Mouse (Mus musculus): ENCODE measurements at regions not wholly inside any gene's neighbourhood (a gene's known extent, or its start where the extent isn't known, plus 50 kb on each side); places are given as distances from the start of the nearest gene placed in this dataset.
A peak's percentile ranks its signal among the peaks of the same experiment; 100 is the strongest.

- no peaks in the 10 kb centered on the region for H3K9me3 ChIP-seq (ENCODE audit: control insufficient read depth, insufficient read depth, low read depth, low read length)
- H3K27ac ChIP-seq (ENCODE audit: insufficient read depth, low read depth, low read length, poor library complexity, severe bottlenecking), result no peak overlapping the region
- DNase-seq (ENCODE audit: low read depth, low spot score), result no peak
- no peak overlapping the region for H3K4me3 ChIP-seq (ENCODE audit: insufficient read depth in 1 of 2, low read depth in 1 of 2, low read length in 2 of 2, poor library complexity in 1 of 2, severe bottlenecking in 1 of 2)
- in situ Hi-C loops (cut with MboI; ENCODE audit: low sequenced_read_pairs in 2 of 2, unreplicated experiment in 2 of 2), result no loop called here
- H3K9ac ChIP-seq (ENCODE audit: insufficient read depth, low read depth, low read length, poor library complexity, severe bottlenecking), result no peak overlapping the region
- no peaks in the 10 kb centered on the region for H3K36me3 ChIP-seq (ENCODE audit: control insufficient read depth, insufficient read depth, low read length, poor library complexity, severe bottlenecking)
- no peaks in the 10 kb centered on the region for H3K4me1 ChIP-seq (ENCODE audit: control insufficient read depth in 2 of 2, insufficient read depth in 2 of 2, low read length in 2 of 2, poor library complexity in 1 of 2)
- TF ChIP-seq ZC3H11A (IDR thresholded peaks at IDR 0.05; ENCODE audit: borderline replicate concordance, low read depth, low read length) (no peak), HCFC1 (IDR thresholded peaks at IDR 0.05; ENCODE audit: borderline replicate concordance, insufficient read depth, low read length) (no peak), ZNF384 (IDR thresholded peaks at IDR 0.05; ENCODE audit: low read depth, low read length) (no peak), MAFK (IDR thresholded peaks at IDR 0.05; ENCODE audit: insufficient read depth, low read depth, low read length) (no peak), CHD2 (IDR thresholded peaks at IDR 0.05; ENCODE audit: low read depth, low read length) (no peak)
Observed at GRCm38 (mm10) chr7:40372713-40373112, 525.4 kb upstream of the Vstm2b start.

DNA sequence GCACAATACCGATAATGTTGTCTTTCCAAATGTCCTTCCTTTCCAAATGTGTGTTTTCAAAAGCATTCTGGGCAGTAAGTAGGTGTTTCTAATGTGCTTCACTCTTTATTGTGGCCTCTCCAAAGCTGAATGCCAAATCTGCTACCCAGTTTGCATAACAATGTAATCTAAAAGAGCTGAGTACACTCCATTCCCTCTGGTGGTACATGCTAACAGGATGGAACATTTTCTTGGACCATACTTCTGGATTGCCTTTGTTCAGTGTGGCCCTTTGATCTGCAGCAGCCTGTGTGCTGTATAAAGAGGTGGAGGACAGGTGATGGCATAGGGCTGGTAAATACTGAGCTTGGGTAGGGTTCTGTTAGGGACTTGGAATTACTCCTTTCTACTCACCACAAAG is 520.3 kb upstream of the Vstm2b start:
- in situ Hi-C loops (cut with MboI; ENCODE audit: low sequenced_read_pairs in 2 of 2, unreplicated experiment in 2 of 2), result no loop called here
- Histone ChIP-seq H3K36me3 (ENCODE audit: control insufficient read depth, insufficient read depth, low read length, poor library complexity, severe bottlenecking) (no peaks in the 10 kb centered on the region), H3K9me3 (ENCODE audit: control insufficient read depth, insufficient read depth, low read depth, low read length) (no peaks in the 10 kb centered on the region), H3K4me3 (ENCODE audit: insufficient read depth in 1 of 2, low read depth in 1 of 2, low read length in 2 of 2, poor library complexity in 1 of 2, severe bottlenecking in 1 of 2) (no peak overlapping the region), H3K9ac (ENCODE audit: insufficient read depth, low read depth, low read length, poor library complexity, severe bottlenecking) (no peak overlapping the region), H3K27ac (ENCODE audit: insufficient read depth, low read depth, low read length, poor library complexity, severe bottlenecking) (no peak overlapping the region), H3K4me1 (ENCODE audit: control insufficient read depth in 2 of 2, insufficient read depth in 2 of 2, low read length in 2 of 2, poor library complexity in 1 of 2) (no peaks in the 10 kb centered on the region)
- no peak for DNase-seq (ENCODE audit: low read depth, low spot score)
- no peak for TF ChIP-seq ZC3H11A (IDR thresholded peaks at IDR 0.05; ENCODE audit: borderline replicate concordance, low read depth, low read length)
- TF ChIP-seq ZNF384 (IDR thresholded peaks at IDR 0.05; ENCODE audit: low read depth, low read length), result no peak
- TF ChIP-seq CHD2 (IDR thresholded peaks at IDR 0.05; ENCODE audit: low read depth, low read length), result no peak
- TF ChIP-seq HCFC1 (IDR thresholded peaks at IDR 0.05; ENCODE audit: borderline replicate concordance, insufficient read depth, low read length), result no peak
- no peak for TF ChIP-seq MAFK (IDR thresholded peaks at IDR 0.05; ENCODE audit: insufficient read depth, low read depth, low read length)

DNA sequence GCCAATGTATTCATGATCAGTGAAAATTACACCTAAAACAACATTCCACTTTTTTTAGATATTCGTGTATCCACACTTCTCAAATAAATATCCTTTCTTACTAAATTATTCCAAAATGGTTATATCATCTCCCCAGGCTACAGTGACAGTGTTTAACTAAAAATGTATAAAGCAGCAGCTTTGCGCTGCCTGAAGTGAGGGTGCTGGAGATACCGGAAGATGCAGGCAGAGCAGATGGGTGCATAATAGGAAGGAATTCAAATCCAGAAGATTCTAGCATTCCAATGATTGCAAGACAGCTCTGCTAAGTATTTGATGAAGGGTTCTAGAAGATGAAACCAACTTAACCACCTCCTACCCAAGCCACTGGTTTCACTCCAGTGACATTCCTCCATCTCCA is 516.9 kb upstream of the Vstm2b start:
- DNase-seq (ENCODE audit: low read depth, low spot score), result no peak
- in situ Hi-C loops (cut with MboI; ENCODE audit: low sequenced_read_pairs in 2 of 2, unreplicated experiment in 2 of 2), result no loop called here
- Histone ChIP-seq H3K9ac (ENCODE audit: insufficient read depth, low read depth, low read length, poor library complexity, severe bottlenecking) (no peak overlapping the region), H3K9me3 (ENCODE audit: control insufficient read depth, insufficient read depth, low read depth, low read length) (no peaks in the 10 kb centered on the region), H3K4me3 (ENCODE audit: insufficient read depth in 1 of 2, low read depth in 1 of 2, low read length in 2 of 2, poor library complexity in 1 of 2, severe bottlenecking in 1 of 2) (no peak overlapping the region), H3K4me1 (ENCODE audit: control insufficient read depth in 2 of 2, insufficient read depth in 2 of 2, low read length in 2 of 2, poor library complexity in 1 of 2) (no peaks in the 10 kb centered on the region), H3K36me3 (ENCODE audit: control insufficient read depth, insufficient read depth, low read length, poor library complexity, severe bottlenecking) (no peaks in the 10 kb centered on the region), H3K27ac (ENCODE audit: insufficient read depth, low read depth, low read length, poor library complexity, severe bottlenecking) (no peak overlapping the region)
- TF ChIP-seq CHD2 (IDR thresholded peaks at IDR 0.05; ENCODE audit: low read depth, low read length) (no peak), ZC3H11A (IDR thresholded peaks at IDR 0.05; ENCODE audit: borderline replicate concordance, low read depth, low read length) (no peak), MAFK (IDR thresholded peaks at IDR 0.05; ENCODE audit: insufficient read depth, low read depth, low read length) (no peak), HCFC1 (IDR thresholded peaks at IDR 0.05; ENCODE audit: borderline replicate concordance, insufficient read depth, low read length) (no peak), ZNF384 (IDR thresholded peaks at IDR 0.05; ENCODE audit: low read depth, low read length) (no peak)

GRCm38 (mm10) chr7:40388152-40388551 is 510.0 kb upstream of the Vstm2b start:
- Histone ChIP-seq H3K9me3 (ENCODE audit: control insufficient read depth, insufficient read depth, low read depth, low read length) (no peaks in the 10 kb centered on the region), H3K36me3 (ENCODE audit: control insufficient read depth, insufficient read depth, low read length, poor library complexity, severe bottlenecking) (no peaks in the 10 kb centered on the region), H3K4me1 (ENCODE audit: control insufficient read depth in 2 of 2, insufficient read depth in 2 of 2, low read length in 2 of 2, poor library complexity in 1 of 2) (no peaks in the 10 kb centered on the region), H3K4me3 (ENCODE audit: insufficient read depth in 1 of 2, low read depth in 1 of 2, low read length in 2 of 2, poor library complexity in 1 of 2, severe bottlenecking in 1 of 2) (no peak overlapping the region), H3K9ac (ENCODE audit: insufficient read depth, low read depth, low read length, poor library complexity, severe bottlenecking) (no peak overlapping the region), H3K27ac (ENCODE audit: insufficient read depth, low read depth, low read length, poor library complexity, severe bottlenecking) (no peak overlapping the region)
- peak; percentile 82 for TF ChIP-seq MAFK (IDR thresholded peaks at IDR 0.05; ENCODE audit: insufficient read depth, low read depth, low read length)
- TF ChIP-seq CHD2 (IDR thresholded peaks at IDR 0.05; ENCODE audit: low read depth, low read length), result no peak
- DNase-seq (ENCODE audit: low read depth, low spot score), result no peak
- in situ Hi-C loops (cut with MboI; ENCODE audit: low sequenced_read_pairs in 2 of 2, unreplicated experiment in 2 of 2), result no loop called here

DNA sequence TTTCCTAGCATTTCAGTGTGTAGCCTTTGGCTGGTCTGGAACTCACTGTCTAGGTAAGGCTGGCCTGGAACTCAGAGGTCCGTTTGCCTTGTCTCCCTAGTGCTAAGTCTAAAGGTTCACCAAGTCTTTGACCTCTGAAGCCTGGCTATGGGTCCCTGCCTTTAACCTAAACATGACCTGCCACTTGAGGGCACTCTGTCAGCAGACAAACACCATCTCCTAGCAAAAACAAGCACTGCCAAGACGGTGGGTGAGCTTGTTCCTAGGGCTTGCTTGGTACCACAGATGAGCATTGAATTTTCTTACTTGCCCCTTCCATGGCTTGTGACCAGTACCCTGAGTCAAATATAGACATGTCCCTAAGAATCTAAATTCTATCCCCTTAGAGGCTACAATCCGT is 508.3 kb upstream of the Vstm2b start:
- no peaks in the 10 kb centered on the region for H3K9me3 ChIP-seq (ENCODE audit: control insufficient read depth, insufficient read depth, low read depth, low read length)
- in situ Hi-C loops (cut with MboI; ENCODE audit: low sequenced_read_pairs in 2 of 2, unreplicated experiment in 2 of 2), result no loop called here
- H3K4me1 ChIP-seq (ENCODE audit: control insufficient read depth in 2 of 2, insufficient read depth in 2 of 2, low read length in 2 of 2, poor library complexity in 1 of 2), result no peaks in the 10 kb centered on the region
- DNase-seq (ENCODE audit: low read depth, low spot score), result no peak
- no peaks in the 10 kb centered on the region for H3K36me3 ChIP-seq (ENCODE audit: control insufficient read depth, insufficient read depth, low read length, poor library complexity, severe bottlenecking)
- H3K9ac ChIP-seq (ENCODE audit: insufficient read depth, low read depth, low read length, poor library complexity, severe bottlenecking), result no peak overlapping the region
- H3K4me3 ChIP-seq (ENCODE audit: insufficient read depth in 1 of 2, low read depth in 1 of 2, low read length in 2 of 2, poor library complexity in 1 of 2, severe bottlenecking in 1 of 2), result no peak overlapping the region
- H3K27ac ChIP-seq (ENCODE audit: insufficient read depth, low read depth, low read length, poor library complexity, severe bottlenecking), result no peak overlapping the region
- TF ChIP-seq ZC3H11A (IDR thresholded peaks at IDR 0.05; ENCODE audit: borderline replicate concordance, low read depth, low read length), result no peak
- TF ChIP-seq ZNF384 (IDR thresholded peaks at IDR 0.05; ENCODE audit: low read depth, low read length), result no peak
- TF ChIP-seq CHD2 (IDR thresholded peaks at IDR 0.05; ENCODE audit: low read depth, low read length), result no peak
- TF ChIP-seq MAFK (IDR thresholded peaks at IDR 0.05; ENCODE audit: insufficient read depth, low read depth, low read length), result no peak
- no peak for TF ChIP-seq HCFC1 (IDR thresholded peaks at IDR 0.05; ENCODE audit: borderline replicate concordance, insufficient read depth, low read length)
